Mouse (Mus musculus): Measurements from ENCODE around the gene Sdk1.

Gene Sdk1

GRCm38 (mm10) chr5:142100176-142100575, 858.9 kb downstream of the Sdk1 start:
- DNase-seq (ENCODE audit: extremely low read depth, low read depth), result no peak

GRCm38 (mm10) chr5:142107434-142107833, 866.1 kb downstream of the Sdk1 start:
- no peak for DNase-seq (ENCODE audit: extremely low read depth, low read depth)

- no peak for DNase-seq (ENCODE audit: extremely low read depth, low read depth)
These were observed 870.7 kb downstream of the Sdk1 start for GRCm38 (mm10) chr5:142111989-142112388.

GRCm38 (mm10) chr5:142113210-142114175, 872.2 kb downstream of the Sdk1 start:
- no peak for DNase-seq (ENCODE audit: extremely low read depth, low read depth)

- no peak for DNase-seq (ENCODE audit: extremely low read depth, low read depth)
These were observed 886.5 kb downstream of the Sdk1 start for GRCm38 (mm10) chr5:142127779-142128178.

GRCm38 (mm10) chr5:142128181-142128611, 886.9 kb downstream of the Sdk1 start:
- DNase-seq (ENCODE audit: extremely low read depth, low read depth), result no peak

- DNase-seq (ENCODE audit: extremely low read depth, low read depth), result no peak
These were observed 888.7 kb downstream of the Sdk1 start for GRCm38 (mm10) chr5:142130004-142130403.

- no peak for DNase-seq (ENCODE audit: extremely low read depth, low read depth)
These were observed 898.7 kb downstream of the Sdk1 start for GRCm38 (mm10) chr5:142139978-142140377.

- no peak for DNase-seq (ENCODE audit: extremely low read depth, low read depth)
These were observed 908.3 kb downstream of the Sdk1 start for GRCm38 (mm10) chr5:142149594-142149993.

- no peak for DNase-seq (ENCODE audit: extremely low read depth, low read depth)
These were observed 909.5 kb downstream of the Sdk1 start for GRCm38 (mm10) chr5:142150756-142151155.

GRCm38 (mm10) chr5:142156868-142157852, 915.9 kb downstream of the Sdk1 start:
- DNase-seq (ENCODE audit: extremely low read depth, low read depth), result no peak

- DNase-seq (ENCODE audit: extremely low read depth, low read depth), result no peak
These were observed 922.2 kb downstream of the Sdk1 start for GRCm38 (mm10) chr5:142163483-142163882.

GRCm38 (mm10) chr5:142173636-142174035, 932.3 kb downstream of the Sdk1 start:
- no peak for DNase-seq (ENCODE audit: extremely low read depth, low read depth)

GRCm38 (mm10) chr5:142178164-142178563, 936.9 kb downstream of the Sdk1 start:
- DNase-seq (ENCODE audit: extremely low read depth, low read depth), result no peak

GRCm38 (mm10) chr5:142179304-142179703, 938.0 kb downstream of the Sdk1 start:
- DNase-seq (ENCODE audit: extremely low read depth, low read depth), result no peak

- no peak for DNase-seq (ENCODE audit: extremely low read depth, low read depth)
These were observed 940.6 kb downstream of the Sdk1 start for GRCm38 (mm10) chr5:142181862-142182261.

- DNase-seq (ENCODE audit: extremely low read depth, low read depth), result no peak
These were observed 947.5 kb downstream of the Sdk1 start for GRCm38 (mm10) chr5:142188765-142189164.

- DNase-seq (ENCODE audit: extremely low read depth, low read depth), result no peak
These were observed 968.6 kb downstream of the Sdk1 start for GRCm38 (mm10) chr5:142209911-142210310.

GRCm38 (mm10) chr5:142212252-142212651, 971.0 kb downstream of the Sdk1 start:
- DNase-seq (ENCODE audit: extremely low read depth, low read depth), result no peak

GRCm38 (mm10) chr5:142215981-142216380, 974.7 kb downstream of the Sdk1 start:
- no peak for DNase-seq (ENCODE audit: extremely low read depth, low read depth)

- no peak for DNase-seq (ENCODE audit: extremely low read depth, low read depth)
These were observed 979.7 kb downstream of the Sdk1 start for GRCm38 (mm10) chr5:142220851-142221503.

Data from MEL-GATA-1-ER (cell line).